Mouse (Mus musculus): ENCODE measurements around the gene Egr4.
A peak's percentile ranks its signal among the peaks of the same experiment; 100 is the strongest.

The Egr4 gene

GRCm38 (mm10) chr6:85513531-85513910, at the start of gene Egr4:
Gene Egr4, minus strand, starts transcription at chr6:85513589.
- peak; percentile 70 for DNase-seq (ENCODE audit: extremely low spot score)

- DNase-seq (ENCODE audit: extremely low spot score), result no peak
Measured at GRCm38 (mm10) chr6:85562374-85562773, 49.0 kb upstream of the Egr4 start.

DNA sequence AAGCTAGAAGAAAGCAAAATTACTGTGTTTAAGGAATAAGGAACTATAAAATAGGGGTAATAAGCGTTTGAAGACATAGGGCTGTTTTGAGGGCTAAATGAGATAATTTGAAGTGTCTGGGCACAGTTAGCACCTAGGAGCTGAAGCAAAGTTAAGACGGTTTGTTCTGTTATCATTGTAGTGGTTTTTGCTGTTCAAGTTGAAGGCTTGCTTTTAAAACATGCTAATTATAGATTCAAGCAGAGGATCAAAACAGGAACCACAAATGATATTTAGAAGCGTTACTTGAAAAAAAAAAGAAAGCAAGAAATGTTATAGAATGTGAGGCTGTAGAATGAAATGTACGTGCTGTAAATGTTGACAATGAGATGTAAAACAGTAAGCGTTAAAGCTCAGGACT, 34.3 kb upstream of the Egr4 start:
- no peak for DNase-seq (ENCODE audit: extremely low spot score)

DNA sequence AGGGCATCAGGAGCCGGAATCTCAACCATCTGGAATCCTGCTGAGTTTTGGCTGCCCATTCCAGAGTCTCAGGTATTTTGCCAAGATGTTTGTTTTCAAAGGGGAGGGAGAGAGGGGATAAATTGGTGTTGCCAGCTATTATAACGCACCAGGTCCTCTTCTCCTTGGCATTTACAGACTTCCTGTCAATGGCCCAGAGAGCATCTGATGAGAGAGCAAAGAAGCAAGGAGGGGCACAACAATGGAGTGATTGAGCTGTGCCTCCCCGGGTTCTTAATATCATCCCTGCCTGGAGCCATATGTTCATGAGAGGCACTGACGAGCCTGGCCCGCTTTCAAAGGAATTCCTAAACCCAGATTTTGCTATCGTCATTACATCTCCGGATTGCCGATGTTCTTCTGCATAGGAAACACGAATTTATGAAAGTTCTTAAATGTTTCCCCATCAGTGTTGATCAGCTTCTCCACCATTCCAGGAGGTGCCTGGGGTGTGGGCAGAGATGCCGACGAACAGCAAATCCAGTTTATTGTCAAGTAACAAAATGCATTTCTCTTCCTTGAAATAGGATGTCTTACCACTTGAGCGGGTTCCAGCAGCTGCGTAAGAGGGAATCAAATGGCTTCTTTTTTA, 31.0 kb upstream of the Egr4 start:
- no peak for DNase-seq (ENCODE audit: extremely low spot score)

DNA sequence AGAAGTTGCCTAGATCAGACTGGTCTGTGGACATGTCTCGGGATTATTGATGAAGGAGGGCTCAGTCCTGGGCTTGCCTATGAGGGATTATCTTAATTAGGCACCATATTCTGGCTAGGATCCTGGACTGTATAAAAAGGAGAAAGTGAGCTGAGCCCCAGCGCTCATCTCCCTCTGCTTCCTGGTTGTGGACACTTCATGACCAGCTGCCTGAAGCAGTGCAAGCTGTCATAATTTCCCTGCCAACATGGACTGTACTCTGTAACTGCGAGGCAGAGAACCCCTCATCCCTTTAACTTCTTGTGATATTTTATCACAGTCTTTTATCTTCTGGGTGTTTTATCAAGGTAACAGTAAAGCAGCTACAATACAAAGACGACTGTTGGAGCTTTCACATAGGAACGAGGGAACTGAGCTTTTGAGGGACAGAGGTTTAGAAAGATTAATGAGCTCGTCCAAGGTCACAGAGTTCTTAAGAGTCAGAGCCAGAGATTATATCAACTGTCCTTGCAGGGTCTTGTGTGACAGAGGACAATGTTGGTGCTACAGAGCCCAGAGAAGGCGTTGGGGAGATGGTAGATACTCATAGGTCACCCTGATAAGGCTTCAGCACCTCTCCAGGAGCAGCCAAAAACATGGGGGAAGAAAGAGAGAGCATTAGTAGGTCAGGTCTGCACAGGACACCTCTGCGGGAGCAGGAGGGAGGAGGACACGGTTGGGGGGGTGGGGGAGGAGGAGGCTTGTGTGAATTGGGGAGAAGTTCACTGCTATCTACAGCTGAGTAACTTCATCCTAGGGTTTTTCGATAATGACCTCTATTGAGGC, 30.2 kb upstream of the Egr4 start:
- DNase-seq (ENCODE audit: extremely low spot score), result no peak

GRCm38 (mm10) chr6:85522825-85523224, 9.4 kb upstream of the Egr4 start:
- DNase-seq (ENCODE audit: extremely low spot score), result no peak

GRCm38 (mm10) chr6:85522026-85522425, 8.6 kb upstream of the Egr4 start:
- no peak for DNase-seq (ENCODE audit: extremely low spot score)

GRCm38 (mm10) chr6:85518091-85518693, 4.8 kb upstream of the Egr4 start:
- no peak for DNase-seq (ENCODE audit: extremely low spot score)

GRCm38 (mm10) chr6:85515941-85516340, 2.6 kb upstream of the Egr4 start:
- no peak for DNase-seq (ENCODE audit: extremely low spot score)

DNA sequence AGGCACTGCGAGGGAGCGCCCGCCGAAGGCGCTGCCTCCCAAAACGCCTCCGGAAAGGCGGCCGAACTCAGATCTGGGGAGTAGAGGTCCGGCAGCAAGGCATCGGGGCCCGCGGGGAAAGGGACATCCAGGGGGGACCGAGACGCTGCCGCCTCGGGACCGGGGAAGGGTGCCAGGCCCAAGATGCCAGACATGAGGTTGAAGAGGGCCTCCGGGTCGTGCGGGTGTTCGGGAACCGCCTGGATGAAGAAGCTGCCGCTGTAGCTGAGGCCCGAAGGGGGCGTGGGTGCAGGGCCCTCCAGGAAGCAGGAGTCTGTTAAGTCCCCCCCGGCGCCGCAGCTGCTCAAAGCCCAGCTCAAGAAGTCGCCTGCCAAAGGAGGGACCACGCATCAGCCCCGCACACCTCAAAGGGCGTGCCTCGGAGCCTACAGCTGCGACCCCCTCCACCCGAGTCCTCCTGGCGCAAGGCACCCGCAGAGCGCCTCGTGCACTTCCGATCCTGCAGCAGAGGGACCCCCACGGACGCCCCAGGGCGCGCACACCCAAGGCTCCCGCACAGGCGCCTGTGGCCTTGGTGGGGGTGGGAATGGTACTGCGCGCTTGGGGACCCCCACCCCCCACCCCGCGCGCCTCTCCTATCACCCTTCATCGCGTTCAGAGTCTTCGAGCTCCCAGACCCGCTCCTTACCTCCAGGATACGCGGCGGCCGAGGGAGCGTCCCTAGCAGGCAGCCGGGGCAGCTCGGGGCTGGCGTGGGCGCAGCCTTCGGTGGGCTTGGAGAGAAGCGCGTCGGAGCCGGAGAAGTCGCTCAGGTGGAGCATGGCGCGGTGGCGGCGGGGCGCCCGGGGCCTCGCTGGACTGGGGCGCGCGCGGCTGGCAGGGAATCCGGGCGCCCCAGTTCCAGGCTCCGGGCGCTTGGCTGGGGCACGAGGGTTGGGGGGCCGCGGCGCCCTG, 535 bp downstream of the Egr4 start:
- no peak for DNase-seq (ENCODE audit: extremely low spot score)

DNA sequence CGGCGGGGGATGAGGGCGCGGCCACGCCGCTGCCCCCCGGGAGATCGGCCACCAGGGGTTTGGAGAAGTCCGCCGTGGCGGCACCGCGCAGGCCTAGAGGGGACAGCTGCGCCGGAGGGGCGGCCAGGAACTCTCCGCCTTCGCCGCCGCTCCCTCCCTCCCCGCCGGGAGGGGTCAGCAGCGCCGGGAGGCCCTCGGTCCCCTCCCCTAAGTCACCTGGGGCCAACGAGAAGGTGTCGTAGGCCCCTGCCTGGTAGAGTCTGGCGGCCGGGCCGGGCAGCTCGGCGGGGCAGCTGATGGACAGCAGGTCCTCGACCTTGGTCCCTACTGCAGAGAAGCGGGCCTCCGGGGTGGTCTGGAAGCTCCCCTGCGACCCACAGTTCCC, 1.3 kb downstream of the Egr4 start:
- no peak for DNase-seq (ENCODE audit: extremely low spot score)

DNA sequence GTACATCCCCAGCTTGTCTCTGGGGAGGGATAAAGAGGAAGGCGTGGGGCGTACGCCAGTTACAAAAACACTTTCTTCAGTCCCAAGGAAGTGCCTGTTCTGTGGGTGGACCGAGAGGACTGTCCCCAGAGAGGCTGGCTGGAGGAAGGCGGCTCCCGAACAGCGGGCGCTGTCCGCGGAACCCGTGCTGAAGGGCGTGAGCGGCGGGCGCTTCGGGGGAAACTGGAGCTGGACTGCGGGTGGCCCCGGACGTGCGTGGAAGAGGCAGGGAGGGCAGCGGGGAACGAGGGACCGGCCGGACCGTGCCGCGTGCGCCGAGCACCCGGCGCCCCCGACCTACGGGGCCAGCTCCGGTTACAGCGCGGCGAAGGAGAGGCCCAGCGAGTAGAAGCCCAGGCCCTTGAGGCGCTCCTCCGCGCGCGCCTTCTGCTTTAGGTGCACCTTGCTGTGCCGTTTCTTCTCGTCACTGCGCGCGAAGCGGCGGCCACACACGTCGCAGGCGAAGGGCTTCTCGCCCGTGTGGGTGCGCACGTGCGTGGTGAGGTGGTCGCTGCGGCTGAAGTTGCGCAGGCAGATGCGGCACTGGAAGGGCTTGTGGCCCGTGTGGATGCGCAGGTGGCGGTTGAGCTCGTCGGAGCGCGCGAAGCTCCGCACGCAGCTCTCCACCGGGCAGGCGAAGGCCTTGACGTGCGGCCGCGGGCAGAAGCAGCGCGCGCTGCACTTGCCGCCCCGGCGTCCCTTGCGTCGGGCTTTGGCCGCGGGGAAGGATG, 1.9 kb downstream of the Egr4 start:
- DNase-seq (ENCODE audit: extremely low spot score), result peak; percentile 55

DNA sequence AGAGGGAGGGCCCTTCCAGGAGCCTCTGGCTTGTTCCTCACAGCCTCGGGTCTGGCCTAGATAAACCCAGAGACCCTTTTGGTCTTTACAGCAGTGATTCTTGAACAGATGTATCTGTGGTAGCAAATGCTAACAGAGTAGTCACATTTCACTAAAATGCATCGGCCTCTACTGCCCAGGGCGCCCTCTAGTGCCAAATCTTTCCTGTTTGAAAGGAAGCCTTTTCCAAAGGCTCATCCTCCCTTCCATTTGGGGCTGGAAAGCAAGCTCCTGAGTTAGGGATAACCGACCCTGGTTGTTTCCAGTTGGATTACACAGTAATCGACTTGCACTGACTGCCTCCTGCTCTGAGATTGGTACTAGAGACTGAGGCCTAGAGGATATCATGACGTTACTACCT, 2.9 kb downstream of the Egr4 start:
- DNase-seq (ENCODE audit: extremely low spot score), result peak; percentile 55

DNA sequence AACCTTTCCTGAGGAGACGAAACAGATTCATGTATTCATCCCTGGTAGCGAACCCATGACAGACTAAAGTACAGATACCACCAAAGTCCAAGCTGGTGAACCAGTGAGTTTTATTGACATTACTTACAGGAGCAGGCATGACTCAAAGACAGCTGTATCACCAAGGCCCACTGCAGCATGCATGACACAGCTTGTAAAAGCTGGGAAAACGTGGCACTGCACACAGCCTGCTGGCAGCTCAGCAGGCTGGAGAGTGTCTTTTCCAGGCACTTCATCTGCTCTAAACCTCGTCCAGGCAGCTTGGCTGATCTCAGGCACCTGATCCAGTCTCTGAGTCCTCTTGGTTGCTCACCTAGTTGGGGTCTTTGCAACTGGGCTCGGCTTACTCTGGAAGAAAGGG, 4.8 kb downstream of the Egr4 start:
- no peak for DNase-seq (ENCODE audit: extremely low spot score)

- no peak for DNase-seq (ENCODE audit: extremely low spot score)
Measured at GRCm38 (mm10) chr6:85504908-85505307, 8.5 kb downstream of the Egr4 start.

GRCm38 (mm10) chr6:85502911-85503250, 10.5 kb downstream of the Egr4 start, which contains the start of gene Fbxo41:
Gene Fbxo41, minus strand, starts transcription at chr6:85502994.
- DNase-seq (ENCODE audit: extremely low spot score), result peak; percentile 54

DNA sequence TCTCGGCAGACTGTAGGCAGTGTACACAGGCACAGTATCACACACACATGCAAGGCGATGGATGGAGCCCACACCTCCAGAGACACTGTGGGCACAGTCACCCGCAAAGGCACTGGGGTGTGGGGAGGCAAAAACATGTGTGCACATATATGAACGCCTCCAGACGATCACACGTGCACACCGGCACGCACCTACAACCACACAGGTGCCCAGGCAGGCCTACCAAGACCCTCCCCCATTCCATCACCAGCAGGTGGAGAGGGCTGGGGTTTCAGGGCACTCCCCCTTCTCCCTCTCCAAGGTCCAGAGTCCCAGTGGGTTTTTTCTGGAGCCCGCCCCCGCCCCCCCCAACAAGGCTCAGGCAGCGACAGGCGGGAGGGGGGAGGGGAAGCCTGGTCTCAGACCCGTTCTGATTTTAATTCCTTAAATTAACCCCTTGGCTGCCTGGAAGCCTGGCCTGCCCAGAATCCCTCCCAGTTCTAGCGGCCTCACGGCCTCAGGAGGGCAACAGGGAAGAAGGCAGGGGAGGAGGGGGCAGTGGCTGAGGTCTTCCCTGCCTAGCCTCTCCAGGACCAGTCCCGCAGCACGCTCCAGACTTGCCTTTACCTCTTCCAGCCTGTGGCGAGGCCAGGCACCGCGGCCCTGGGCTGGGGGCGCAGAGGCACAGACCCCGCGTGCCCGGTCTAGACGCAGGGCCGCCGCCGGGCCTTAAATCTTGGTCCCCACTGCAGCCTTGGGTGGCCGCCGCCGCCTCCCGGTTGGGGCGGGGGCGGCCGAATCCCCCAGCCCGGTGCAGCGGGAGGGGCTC, 11.1 kb downstream of the Egr4 start:
- DNase-seq (ENCODE audit: extremely low spot score), result no peak

DNA sequence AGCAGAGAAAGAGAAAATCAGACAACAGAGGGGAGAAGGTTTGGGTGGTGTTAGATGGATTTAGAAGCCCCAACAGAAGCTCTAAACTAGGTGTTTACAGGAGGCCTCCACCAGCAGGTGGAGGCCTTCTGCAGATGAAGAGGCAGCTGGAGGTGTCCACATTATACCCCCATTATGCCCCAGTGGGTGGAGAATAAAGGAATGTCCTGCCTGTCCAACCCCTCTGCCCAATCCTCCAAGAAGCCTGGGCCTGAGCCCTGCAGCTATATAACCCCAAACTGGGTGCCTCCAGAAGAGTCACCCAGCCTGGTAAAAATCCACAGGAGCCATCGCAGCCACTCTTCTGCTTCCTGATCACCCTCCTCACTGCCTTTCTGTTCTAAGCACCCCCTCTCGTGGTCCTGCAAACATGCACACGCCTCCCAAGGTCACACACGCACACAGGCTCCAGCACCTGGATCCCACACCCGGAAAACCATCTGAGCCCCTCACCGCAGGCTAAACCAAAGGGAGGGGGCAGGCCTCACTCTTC, 11.8 kb downstream of the Egr4 start:
- no peak for DNase-seq (ENCODE audit: extremely low spot score)

DNA sequence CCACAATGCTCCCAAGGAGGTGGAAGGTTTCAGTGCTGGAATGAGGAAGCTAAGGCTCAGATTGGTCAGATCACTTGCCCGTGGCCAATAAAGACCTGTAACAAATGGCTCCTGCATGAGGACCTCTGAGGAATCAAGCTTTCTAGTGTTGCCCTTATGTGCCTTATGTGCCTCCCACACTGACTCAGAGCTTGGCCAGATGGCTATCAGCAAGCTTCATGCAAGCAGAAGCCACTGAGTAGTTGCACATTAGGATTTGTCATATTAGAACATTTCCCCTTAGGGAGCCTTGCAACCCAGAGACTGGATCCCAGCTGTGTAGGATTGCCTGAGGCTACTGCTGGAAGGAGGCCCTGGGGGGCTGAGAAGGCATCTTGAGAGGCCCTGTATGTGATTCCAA, 13.0 kb downstream of the Egr4 start:
- no peak for DNase-seq (ENCODE audit: extremely low spot score)

DNA sequence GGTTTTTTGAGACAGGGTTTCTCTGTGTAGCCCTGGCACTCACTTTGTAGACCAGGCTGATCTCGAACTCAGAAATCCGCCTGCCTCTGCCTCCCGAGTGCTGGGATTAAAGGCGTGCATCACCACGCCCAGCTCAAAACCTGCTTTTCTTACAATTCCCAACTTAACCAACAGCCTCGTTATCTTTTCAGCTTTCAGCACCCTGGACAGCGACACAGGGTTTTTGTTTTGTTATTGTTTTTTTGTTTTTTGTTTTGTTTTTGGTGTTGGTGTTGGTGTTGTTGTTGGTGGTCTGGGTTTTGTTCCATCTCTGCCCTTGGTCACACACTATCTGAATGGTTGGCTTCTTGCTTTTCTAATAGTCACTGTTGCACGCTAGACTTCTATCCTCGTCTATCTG, 15.2 kb downstream of the Egr4 start:
- DNase-seq (ENCODE audit: extremely low spot score), result no peak
